Mouse (Mus musculus): ENCODE measurements around the gene Jazf1.

- TF ChIP-seq BHLHE40 (IDR thresholded peaks at IDR 0.05; ENCODE audit: low read depth, low read length) (no peak), SIN3A (IDR thresholded peaks at IDR 0.05; ENCODE audit: low read length) (no peak), CTCF (conservative IDR thresholded peaks at IDR 0.05 in 1 of 2, IDR thresholded peaks at IDR 0.05 in 1 of 2; ENCODE audit: low read depth in 2 of 2, low read length in 2 of 2) (no peak), EP300 (IDR thresholded peaks at IDR 0.05; ENCODE audit: low read length) (no peak), MXI1 (IDR thresholded peaks at IDR 0.05; ENCODE audit: low read depth, low read length) (no peak), POLR2A (IDR thresholded peaks at IDR 0.05; ENCODE audit: low read depth, low read length) (no peak)
Measured at GRCm38 (mm10) chr6:52790316-52790715, 278.1 kb downstream of the Jazf1 start.
